Mouse (Mus musculus) ES-E14 (cell line): Measurements from ENCODE around the gene Hrk. TPM values are rescaled to one million over a fixed set of nuclear protein-coding genes. Genes with fewer than 3 reads are reported as not detected.

Experiments
- DNase-seq: peaks from one replicate; pipeline ENCODE4 v3.0.0-alpha.2; 2013; ENCODE audit warnings: low read depth, low spot score
- H3K27ac ChIP-seq: 2 replicates; pipeline ENCODE4 v1.5.1; 2012; ENCODE audit warnings: low read depth, mild to moderate bottlenecking, low read length, moderate library complexity, mixed read lengths; ENCODE audit not compliant: poor library complexity, insufficient read depth, severe bottlenecking
- H3K36me3 ChIP-seq: 2 replicates; pipeline ENCODE4 v1.6.1; 2012; ENCODE audit warnings: mild to moderate bottlenecking, low read length, moderate library complexity, mixed read lengths; ENCODE audit not compliant: control insufficient read depth, poor library complexity, insufficient read depth, severe bottlenecking
- H3K4me1 ChIP-seq, 2 experiments: fragments of 150-350 bp in 1 of 2; sonication (generic) in 1 of 2; 2 replicates each; pipeline ENCODE4 v1.6.1; 2012; ENCODE audit warnings: low read length in 2 of 2, mild to moderate bottlenecking in 1 of 2, mixed read lengths in 1 of 2; ENCODE audit not compliant: control insufficient read depth in 2 of 2, insufficient read depth in 2 of 2, poor library complexity in 1 of 2
- H3K4me3 ChIP-seq, 2 experiments: fragments of 150-350 bp in 1 of 2; sonication (generic) in 1 of 2; 2 replicates each; pipeline ENCODE4 v1.5.1; 2012; ENCODE audit warnings: low read length in 2 of 2, low read depth in 1 of 2, mild to moderate bottlenecking in 1 of 2, mixed read lengths in 1 of 2; ENCODE audit not compliant: insufficient read depth in 1 of 2, poor library complexity in 1 of 2, severe bottlenecking in 1 of 2
- H3K9ac ChIP-seq: 2 replicates; pipeline ENCODE4 v1.6.1; 2012; ENCODE audit warnings: low read depth, mild to moderate bottlenecking, low read length, mixed read lengths; ENCODE audit not compliant: poor library complexity, insufficient read depth, severe bottlenecking
- H3K9me3 ChIP-seq: fragments of 150-350 bp; sonication (generic); 2 replicates; pipeline ENCODE4 v1.6.1; 2012; ENCODE audit warnings: low read depth, mild to moderate bottlenecking, low read length; ENCODE audit not compliant: control insufficient read depth, insufficient read depth
- CHD2 ChIP-seq: IDR thresholded peaks from 2 replicates; pipeline ENCODE4 v1.6.1; 2014; ENCODE audit warnings: mild to moderate bottlenecking, low read depth, low read length, inconsistent platforms
- HCFC1 ChIP-seq: IDR thresholded peaks from 2 replicates; pipeline ENCODE4 v1.6.1; 2012; ENCODE audit warnings: low read length, inconsistent platforms, borderline replicate concordance; ENCODE audit not compliant: insufficient read depth
- MAFK ChIP-seq: IDR thresholded peaks from 2 replicates; pipeline ENCODE4 v1.6.1; 2014; ENCODE audit warnings: mild to moderate bottlenecking, low read depth, low read length, inconsistent platforms; ENCODE audit not compliant: insufficient read depth
- ZC3H11A ChIP-seq: IDR thresholded peaks from 2 replicates; pipeline ENCODE4 v1.6.1; 2012; ENCODE audit warnings: low read depth, mild to moderate bottlenecking, inconsistent platforms, low read length, borderline replicate concordance
- ZNF384 ChIP-seq: IDR thresholded peaks from 2 replicates; pipeline ENCODE4 v1.6.1; 2012; ENCODE audit warnings: low read depth, low read length, inconsistent platforms
- in situ Hi-C, 2 experiments: fragments of 600-800 bp; cut with MboI; formaldehyde crosslinking; loops; one replicate each; pipeline ENCODE4 v1.15.1; 2025; ENCODE audit warnings: low sequenced_read_pairs in 2 of 2, inconsistent platforms in 1 of 2; ENCODE audit not compliant: unreplicated experiment in 2 of 2
- total RNA-seq: library from RNA; depleted of rRNA; stranded (reverse); fragments of 300-350 nt; gene quantifications from 2 replicates; pipeline ENCODE4 v1.2.3, GENCODE M21; 2012

Gene Hrk
- total RNA-seq, 1 experiment: 0.36 TPM

DNA sequence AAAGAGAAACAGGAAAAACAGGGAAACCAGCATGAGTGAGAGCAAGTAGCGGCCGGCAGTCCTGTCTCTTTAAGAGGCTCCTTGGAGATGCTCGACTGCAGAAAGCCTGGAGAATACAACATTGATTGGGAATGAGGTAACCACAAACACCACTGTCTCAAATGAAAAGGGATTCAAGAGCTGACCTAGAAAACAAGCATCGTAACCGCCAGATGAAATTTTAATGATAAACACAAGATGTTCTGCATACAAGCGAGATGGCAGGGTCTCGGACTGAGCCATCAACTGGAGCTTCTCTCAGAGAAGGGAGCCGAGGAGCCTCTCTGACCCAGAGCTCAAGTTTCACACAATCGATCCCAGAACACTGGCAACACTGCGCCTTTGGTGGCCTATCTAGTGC, 41.4 kb upstream of the Hrk start:
- Histone ChIP-seq H3K9me3 (no peaks in the 10 kb centered on the region), H3K36me3 (peaks cover 14% of the 10 kb centered on the region; the same call in 1 of the 2 replicates), H3K9ac (no peak overlapping the region), H3K4me3 (no peak overlapping the region), H3K4me1 (peaks cover 0 to 4% of the 10 kb centered on the region in 2 experiments; a peak in 1 of 4 replicates), H3K27ac (no peak overlapping the region)
- in situ Hi-C loops: no loop called here
- DNase-seq: no peak
- TF ChIP-seq HCFC1 (no peak), ZC3H11A (no peak), CHD2 (no peak)

DNA sequence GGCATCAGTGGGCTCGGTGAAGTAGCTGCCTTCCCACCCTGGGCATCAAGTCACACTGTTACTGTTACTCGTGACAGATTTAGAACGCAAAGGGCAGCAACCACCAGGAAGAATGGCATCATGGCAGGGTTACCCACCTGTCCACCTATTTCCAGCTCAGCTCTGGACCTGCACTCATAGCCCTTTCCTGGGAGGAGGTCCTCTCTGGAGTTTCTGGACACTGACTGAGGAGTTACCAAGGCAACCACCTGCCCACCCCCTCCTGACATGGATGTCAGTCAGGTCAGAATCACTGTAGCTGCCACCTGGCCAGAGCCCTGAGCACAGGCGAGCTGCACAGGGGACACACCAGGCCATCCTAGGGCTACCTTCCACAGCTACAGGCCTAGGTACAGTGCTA, 37.8 kb upstream of the Hrk start:
- Histone ChIP-seq H3K4me3 (no peak overlapping the region), H3K27ac (no peak overlapping the region), H3K9ac (no peak overlapping the region), H3K9me3 (no peaks in the 10 kb centered on the region), H3K36me3 (peaks cover 20% of the 10 kb centered on the region; the same call in 1 of the 2 replicates), H3K4me1 (0 out of 4 replicates have a peak, but pooled peaks cover 0 to 2% of the 10 kb centered on the region in 2 experiments)
- in situ Hi-C loops: no loop called here
- TF ChIP-seq ZNF384 (no peak), ZC3H11A (no peak)
- no peak for DNase-seq

DNA sequence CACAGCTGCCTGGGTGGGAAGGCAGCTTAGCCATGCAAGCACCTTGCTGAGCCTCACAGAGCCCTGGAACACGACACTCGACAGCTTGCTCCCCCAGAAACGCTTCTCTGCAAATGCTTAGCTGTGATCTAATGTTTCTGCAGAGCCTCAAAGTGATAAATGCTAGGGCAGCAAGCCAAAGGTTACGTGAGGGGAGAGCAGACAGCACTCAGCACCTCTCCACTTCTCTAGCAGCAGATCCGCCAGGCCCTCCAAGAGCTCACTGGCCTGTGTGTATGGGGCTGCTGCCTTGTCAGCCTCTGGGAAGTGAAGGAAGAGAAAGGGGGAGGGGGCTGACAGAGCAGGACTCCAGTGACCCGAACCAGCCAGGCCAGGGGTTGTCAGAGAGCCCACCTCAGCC, 36.2 kb upstream of the Hrk start:
- in situ Hi-C loops: no loop called here
- H3K9me3 ChIP-seq: no peaks in the 10 kb centered on the region
- no peak overlapping the region for H3K4me3 ChIP-seq
- H3K27ac ChIP-seq: no peak overlapping the region
- no peak for DNase-seq
- no peak overlapping the region for H3K9ac ChIP-seq
- peaks cover 20% of the 10 kb centered on the region; the same call in 1 of the 2 replicates for H3K36me3 ChIP-seq
- H3K4me1 ChIP-seq: 0 out of 4 replicates have a peak, but pooled peaks cover 0 to 2% of the 10 kb centered on the region in 2 experiments
- TF ChIP-seq MAFK (no peak), CHD2 (no peak), HCFC1 (no peak), ZC3H11A (no peak), ZNF384 (no peak)

DNA sequence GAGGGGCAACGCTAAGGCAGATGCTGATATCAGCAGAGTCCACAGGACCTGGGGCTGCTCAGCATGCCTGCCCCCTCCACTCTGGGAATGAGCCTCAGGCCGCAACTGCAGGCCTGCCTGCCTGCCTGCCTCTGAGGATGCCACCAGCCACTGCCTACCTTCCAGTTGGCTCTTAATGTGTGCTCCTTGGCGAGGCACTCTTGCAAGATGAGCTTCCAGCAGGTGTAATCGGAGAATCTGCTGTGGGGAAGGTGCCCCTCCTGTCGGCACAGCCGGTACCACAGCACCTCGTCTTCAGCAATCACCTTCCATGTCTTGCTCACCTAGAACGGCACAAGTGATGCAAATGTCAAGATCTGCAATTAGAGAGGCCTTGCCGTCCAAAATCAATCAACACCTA, 35.8 kb upstream of the Hrk start:
- Histone ChIP-seq H3K36me3 (peaks cover 20% of the 10 kb centered on the region; the same call in 1 of the 2 replicates), H3K27ac (no peak overlapping the region)
- no peak for TF ChIP-seq CHD2
- no peak for TF ChIP-seq ZC3H11A
- TF ChIP-seq ZNF384: no peak
- no peak for TF ChIP-seq MAFK
- no peak for TF ChIP-seq HCFC1

DNA sequence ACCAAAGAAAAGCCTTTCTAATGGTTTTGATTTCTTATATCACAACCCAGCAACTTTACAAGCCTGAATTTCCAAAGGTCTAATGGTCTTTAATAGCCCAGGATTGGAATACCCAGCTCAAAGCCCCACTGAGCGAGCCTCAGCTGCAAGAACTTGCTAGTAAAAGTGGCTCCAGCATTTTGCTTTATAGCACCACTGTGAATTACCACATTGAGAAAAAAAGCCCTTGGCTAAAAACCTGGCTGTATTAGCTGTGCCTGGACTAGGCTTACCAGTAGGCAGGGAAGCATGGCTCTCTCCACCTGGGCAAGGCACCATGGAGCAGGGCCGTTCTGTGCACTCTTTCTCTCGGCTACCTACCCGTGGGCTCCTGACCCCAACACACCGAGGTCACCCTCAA, 28.1 kb upstream of the Hrk start:
- Histone ChIP-seq H3K9me3 (no peaks in the 10 kb centered on the region), H3K4me3 (no peak overlapping the region), H3K9ac (no peak overlapping the region), H3K36me3 (peaks cover 6% of the 10 kb centered on the region; the same call in 1 of the 2 replicates), H3K4me1 (no peaks in the 10 kb centered on the region), H3K27ac (no peak overlapping the region)
- TF ChIP-seq ZNF384 (no peak), HCFC1 (no peak), CHD2 (no peak), ZC3H11A (no peak), MAFK (no peak)
- DNase-seq: no peak
- in situ Hi-C loops: no loop called here

More for the DNA sequence above, 35.8 kb upstream of the Hrk start:
- in situ Hi-C loops: no loop called here
- no peaks in the 10 kb centered on the region for H3K9me3 ChIP-seq
- 0 out of 4 replicates have a peak, but pooled peaks cover 0 to 2% of the 10 kb centered on the region in 2 experiments for H3K4me1 ChIP-seq
- H3K4me3 ChIP-seq: no peak overlapping the region
- H3K9ac ChIP-seq: no peak overlapping the region
- DNase-seq: no peak
